Mouse (Mus musculus) kidney, postnatal 0 days (tissue): Measurements from ENCODE around the gene Clasp1. TPM values are rescaled to one million over a fixed set of nuclear protein-coding genes. Genes with fewer than 3 reads are reported as not detected.

Experiments
- ATAC-seq: fragments of 200-750 bp; cut with Nextera tagmentation; replicated peaks from 2 replicates; pipeline ENCODE4 v1.8.0; 2017; ENCODE audit warnings: low read depth, moderate number of reproducible peaks, moderate TSS enrichment, moderate library complexity; ENCODE audit not compliant: low FRiP score
- DNase-seq: peaks from one replicate; pipeline ENCODE4 v3.0.0-alpha.2; 2016; ENCODE audit warnings: low spot score
- H3K27ac ChIP-seq: fragments of 300-500 bp; sonication (generic); 2 replicates; pipeline ENCODE4 v1.5.1; 2014; ENCODE audit warnings: mild to moderate bottlenecking
- H3K27me3 ChIP-seq: fragments of 300-500 bp; sonication (generic); 2 replicates; pipeline ENCODE4 v1.6.1; 2014; ENCODE audit warnings: low read length, mixed read lengths; ENCODE audit not compliant: insufficient read depth
- H3K36me3 ChIP-seq: fragments of 300-500 bp; sonication (generic); 2 replicates; pipeline ENCODE4 v1.6.1; 2014; ENCODE audit warnings: low read length, mixed read lengths; ENCODE audit not compliant: insufficient read depth
- H3K4me1 ChIP-seq: fragments of 300-500 bp; sonication (generic); replicated peaks from 2 replicates; pipeline ENCODE4 v1.6.1; 2014; ENCODE audit warnings: antibody characterized with exemption, low read length, mixed read lengths; ENCODE audit not compliant: insufficient read depth
- H3K4me2 ChIP-seq: fragments of 300-500 bp; sonication (generic); 2 replicates; pipeline ENCODE4 v1.6.1; 2014; ENCODE audit warnings: mild to moderate bottlenecking, low read length, moderate library complexity, mixed read lengths
- H3K4me3 ChIP-seq: fragments of 300-500 bp; sonication (generic); replicated peaks from 2 replicates; pipeline ENCODE4 v1.5.1; 2014; ENCODE audit warnings: low read depth, low read length
- H3K9ac ChIP-seq: fragments of 300-500 bp; sonication (generic); 2 replicates; pipeline ENCODE4 v1.6.1; 2014; ENCODE audit warnings: low read depth, low read length
- H3K9me3 ChIP-seq: fragments of 300-500 bp; sonication (generic); replicated peaks from 2 replicates; pipeline ENCODE4 v1.6.1; 2016; ENCODE audit warnings: low read length, inconsistent platforms, mixed read lengths
- CTCF ChIP-seq: IDR thresholded peaks from 2 replicates; pipeline ENCODE4 v1.5.1; 2016; ENCODE audit warnings: antibody characterized with exemption, low read depth, mild to moderate bottlenecking, moderate library complexity
- WGBS: fragments of 180-500 bp; shearing (Covaris S2); extraction: QIAGEN DNeasy Blood & Tissue Kit; methylation state at CpG from one replicate; pipeline ENCODE4 v1.1.7; 2014; 5-methylcytosine and 5-hydroxymethylcytosine counted together
- polyA plus RNA-seq: library from polyadenylated mRNA; unstranded; fragments of >200 nt; fragmentation: Nextera tagmentation; extraction: Ambion mirVana; gene quantifications from 2 replicates; pipeline ENCODE4 v1.2.1, GENCODE M21; 2015

Clasp1 gene
- polyA plus RNA-seq, 1 experiment from 2014 or later, result 16.5 TPM

GRCm38 (mm10) chr1:118642296-118642999 lies 253.6 kb downstream of the Clasp1 start:
- DNase-seq (no peak), ATAC-seq (no peak)
- Histone ChIP-seq H3K4me3 (no peak overlapping the region), H3K9ac (no peak overlapping the region), H3K27ac (peak overlapping the region; percentile 19; the same call in 1 of the 2 replicates), H3K36me3 (peaks cover 6% of the 10 kb centered on the region; the same call in 1 of the 2 replicates), H3K27me3 (no peaks in the 10 kb centered on the region), H3K9me3 (no peaks in the 10 kb centered on the region), H3K4me2 (no peak overlapping the region), H3K4me1 (no peaks in the 10 kb centered on the region)
- 66% methylated on average over 2 of the region's 2 CpGs for WGBS
- no peak for TF ChIP-seq CTCF

- 33% methylated on average over 9 of the region's 9 CpGs for WGBS
Measured at GRCm38 (mm10) chr1:118643138-118643979, 254.5 kb downstream of the Clasp1 start.

GRCm38 (mm10) chr1:118645701-118646100 lies 256.8 kb downstream of the Clasp1 start:
- TF ChIP-seq CTCF, result no peak
- ATAC-seq (no peak), DNase-seq (no peak)
- Histone ChIP-seq H3K4me2 (no peak overlapping the region), H3K9ac (no peak overlapping the region), H3K4me3 (no peak overlapping the region), H3K9me3 (no peaks in the 10 kb centered on the region), H3K36me3 (0 out of 2 replicates have a peak, but pooled peaks cover 2% of the 10 kb centered on the region), H3K4me1 (peaks cover 11% of the 10 kb centered on the region; the same call in 1 of the 2 replicates), H3K27ac (no peak overlapping the region), H3K27me3 (no peaks in the 10 kb centered on the region)
- WGBS, result 67% methylated on average over 4 of the region's 4 CpGs

More at GRCm38 (mm10) chr1:118643138-118643979, 254.5 kb downstream of the Clasp1 start:
- TF ChIP-seq CTCF, result no peak
- peak overlapping the region; percentile 26; the same call in 1 of the 2 replicates for H3K27ac ChIP-seq
- H3K4me2 ChIP-seq, result no peak overlapping the region
- DNase-seq, result no peak
- H3K27me3 ChIP-seq, result no peaks in the 10 kb centered on the region
- no peak overlapping the region for H3K9ac ChIP-seq
- no peak overlapping the region for H3K4me3 ChIP-seq
- peak; percentile 40; the same call in 1 of the 2 replicates for ATAC-seq
- H3K9me3 ChIP-seq, result no peaks in the 10 kb centered on the region
- no peaks in the 10 kb centered on the region for H3K4me1 ChIP-seq
- H3K36me3 ChIP-seq, result 0 out of 2 replicates have a peak, but pooled peaks cover 2% of the 10 kb centered on the region

GRCm38 (mm10) chr1:118648015-118648414 lies 259.2 kb downstream of the Clasp1 start:
- Histone ChIP-seq H3K27ac (peak overlapping the region; percentile 25), H3K9me3 (no peaks in the 10 kb centered on the region), H3K4me1 (peaks cover 11% of the 10 kb centered on the region; the same call in 1 of the 2 replicates), H3K27me3 (no peaks in the 10 kb centered on the region), H3K36me3 (no peaks in the 10 kb centered on the region), H3K9ac (no peak overlapping the region), H3K4me3 (no peak overlapping the region), H3K4me2 (no peak overlapping the region)
- no peak for ATAC-seq
- DNase-seq, result no peak
- no peak for TF ChIP-seq CTCF
- WGBS, result 35% methylated on average over 3 of the region's 3 CpGs

- Histone ChIP-seq H3K9me3 (no peaks in the 10 kb centered on the region), H3K4me2 (no peak overlapping the region), H3K27ac (peak overlapping the region; percentile 76), H3K4me3 (no peak overlapping the region), H3K4me1 (peaks cover 11% of the 10 kb centered on the region; the same call in 1 of the 2 replicates), H3K36me3 (no peaks in the 10 kb centered on the region), H3K27me3 (no peaks in the 10 kb centered on the region), H3K9ac (0 out of 2 replicates have a peak overlapping the region, but pooled peaks have one; percentile 19)
- no peak for TF ChIP-seq CTCF
- ATAC-seq, result 0 out of 2 replicates have a peak, but pooled peaks have one; percentile 55
- 45% methylated on average over 9 of the region's 9 CpGs for WGBS
- no peak for DNase-seq
Measured at GRCm38 (mm10) chr1:118649933-118650770, 261.3 kb downstream of the Clasp1 start.
